Mouse (Mus musculus): ENCODE results near the gene Fbxo40. TPM values are rescaled to one million over a fixed set of nuclear protein-coding genes. Genes with fewer than 3 reads are reported as not detected.

The Fbxo40 gene
- total and polyA plus RNA-seq, 3 experiments = 1.5 to 3.0 (median 2.2) TPM

GRCm38 (mm10) chr16:36930231-36931136 lies 59.8 kb downstream of the Fbxo40 start:
- TF ChIP-seq IRF4 (IDR thresholded peaks at IDR 0.05; ENCODE audit: low read depth, low read length) = peak; percentile 14; the same call in 1 of the 2 replicates
- 0 out of 2 replicates have a peak, but pooled peaks have one; percentile 52 for TF ChIP-seq RCOR1 (conservative IDR thresholded peaks at IDR 0.05; ENCODE audit: low read depth, low read length)
- no peak for TF ChIP-seq USF2 (conservative IDR thresholded peaks at IDR 0.05; ENCODE audit: low read depth, low read length)
- no peak; the same call in 1 of the 2 replicates for TF ChIP-seq RAD21 (IDR thresholded peaks at IDR 0.05; ENCODE audit: low read depth, low read length)
- no peak for TF ChIP-seq JUND (conservative IDR thresholded peaks at IDR 0.05; ENCODE audit: low read depth, low read length)
- TF ChIP-seq CHD1 (IDR thresholded peaks at IDR 0.05; ENCODE audit: low read depth, low read length) = peak; percentile 46; the same call in 1 of the 2 replicates
- no peak for TF ChIP-seq E2F4 (IDR thresholded peaks at IDR 0.05; ENCODE audit: insufficient replicate concordance, low read depth, low read length)
- TF ChIP-seq ZNF384 (IDR thresholded peaks at IDR 0.05; ENCODE audit: low read depth, low read length) = peak; percentile 70; the same call in 1 of the 2 replicates
- no peak for TF ChIP-seq TCF12 (IDR thresholded peaks at IDR 0.05; ENCODE audit: low read depth, low read length)
- TF ChIP-seq ETS1 (conservative IDR thresholded peaks at IDR 0.05; ENCODE audit: low read depth, low read length) = peak; percentile 68
- peak; percentile 59; the same call in 1 of the 2 replicates for TF ChIP-seq MXI1 (IDR thresholded peaks at IDR 0.05; ENCODE audit: low read depth, low read length)
- TF ChIP-seq MYC (IDR thresholded peaks at IDR 0.05; ENCODE audit: low read depth, low read length) = peak; percentile 62; the same call in 1 of the 2 replicates
- TF ChIP-seq POLR2AphosphoS2 (IDR thresholded peaks at IDR 0.05; ENCODE audit: low read depth, low read length) = no peak
- TF ChIP-seq NRF1 (IDR thresholded peaks at IDR 0.05; ENCODE audit: low read depth, low read length) = no peak
- TF ChIP-seq BHLHE40 (IDR thresholded peaks at IDR 0.05; ENCODE audit: low read depth, low read length) = peak; percentile 42; the same call in 1 of the 2 replicates
- TF ChIP-seq KAT2A (IDR thresholded peaks at IDR 0.05; ENCODE audit: insufficient replicate concordance, low read length) = 0 out of 2 replicates have a peak, but pooled peaks have one; percentile 53
- peak; percentile 48; the same call in 1 of the 2 replicates for TF ChIP-seq MAZ (IDR thresholded peaks at IDR 0.05; ENCODE audit: low read depth, low read length)
- peak; percentile 53; the same call in 1 of the 2 replicates for TF ChIP-seq EP300 (IDR thresholded peaks at IDR 0.05; ENCODE audit: low read length)
- 0 out of 2 replicates have a peak, but pooled peaks have one; percentile 11 for TF ChIP-seq CHD2 (IDR thresholded peaks at IDR 0.05; ENCODE audit: low read length)
- peak; percentile 59; the same call in 1 of the 2 replicates for TF ChIP-seq ELF1 (IDR thresholded peaks at IDR 0.05; ENCODE audit: low read depth, low read length)
- peak; percentile 75 for TF ChIP-seq SIN3A (IDR thresholded peaks at IDR 0.05; ENCODE audit: low read length)
- no peak; the same call in 1 of the 2 replicates for TF ChIP-seq HCFC1 (IDR thresholded peaks at IDR 0.05; ENCODE audit: low read depth, low read length)
- TF ChIP-seq TBP (conservative IDR thresholded peaks at IDR 0.05; ENCODE audit: low read depth, low read length) = no peak
- no peak for TF ChIP-seq USF1 (IDR thresholded peaks at IDR 0.05; ENCODE audit: low read depth, low read length)
- TF ChIP-seq ZC3H11A (IDR thresholded peaks at IDR 0.05; ENCODE audit: low read depth, low read length) = no peak
- no peak for TF ChIP-seq SMC3 (IDR thresholded peaks at IDR 0.05; ENCODE audit: low read depth, low read length)
- no peak for TF ChIP-seq GABPA (IDR thresholded peaks at IDR 0.05; ENCODE audit: insufficient replicate concordance, low read depth, low read length)
- TF ChIP-seq CTCF (conservative IDR thresholded peaks at IDR 0.05 in 1 of 2, IDR thresholded peaks at IDR 0.05 in 1 of 2; ENCODE audit: low read depth in 2 of 2, low read length in 2 of 2) = no peak
- no peak for TF ChIP-seq UBTF (IDR thresholded peaks at IDR 0.05; ENCODE audit: low read depth, low read length)
- TF ChIP-seq MEF2A (IDR thresholded peaks at IDR 0.05; ENCODE audit: borderline replicate concordance, low read depth, low read length) = peak; percentile 45; the same call in 1 of the 2 replicates
- Histone ChIP-seq H3K4me3 (replicated peaks in 1 of 3; ENCODE audit: low read depth in 2 of 3, low read length in 2 of 3, poor library complexity in 1 of 3) (peak overlapping the region in 1 of 3 experiments; percentile 5), H3K79me2 (replicated peaks; ENCODE audit: control insufficient read depth, extremely low read depth, insufficient read depth, poor library complexity, severe bottlenecking) (peaks cover 37% of the 10 kb centered on the region), H3K36me3 (replicated peaks in 1 of 2; ENCODE audit: control insufficient read depth in 1 of 2, insufficient read depth in 1 of 2, low read length in 1 of 2) (peaks cover 48 to 63% of the 10 kb centered on the region in 2 experiments), H3K27ac (ENCODE audit: insufficient read depth, low read depth) (peak overlapping the region; percentile 91), H3K27me3 (replicated peaks) (no peaks in the 10 kb centered on the region), H3K4me2 (ENCODE audit: insufficient read depth, low read depth, poor library complexity, severe bottlenecking) (peak overlapping the region; percentile 50), H3K4me1 (ENCODE audit: control insufficient read depth in 1 of 2, insufficient read depth in 2 of 2) (peaks cover 37 to 71% of the 10 kb centered on the region in 2 experiments), H3K9ac (ENCODE audit: insufficient read depth, low read depth) (peak overlapping the region; percentile 28; the same call in 1 of the 2 replicates), H3K9me3 (replicated peaks; ENCODE audit: low read length) (no peaks in the 10 kb centered on the region)
- DNase-seq (ENCODE audit: extremely low read depth) = peak; percentile 66
- in situ Hi-C loops (cut with MboI; ENCODE audit: low pct_ligation_motif_present, low pct_unique_long_range_greater_than_20kb, low sequenced_read_pairs) = no loop called here
- dilution Hi-C loops (cut with MboI; ENCODE audit: extremely low pct_ligation_motif_present, extremely low pct_unique_long_range_greater_than_20kb, low sequenced_read_pairs) = no loop called here
